Mouse (Mus musculus): Measurements from ENCODE around the gene 4930583I09Rik.

Gene 4930583I09Rik

DNA sequence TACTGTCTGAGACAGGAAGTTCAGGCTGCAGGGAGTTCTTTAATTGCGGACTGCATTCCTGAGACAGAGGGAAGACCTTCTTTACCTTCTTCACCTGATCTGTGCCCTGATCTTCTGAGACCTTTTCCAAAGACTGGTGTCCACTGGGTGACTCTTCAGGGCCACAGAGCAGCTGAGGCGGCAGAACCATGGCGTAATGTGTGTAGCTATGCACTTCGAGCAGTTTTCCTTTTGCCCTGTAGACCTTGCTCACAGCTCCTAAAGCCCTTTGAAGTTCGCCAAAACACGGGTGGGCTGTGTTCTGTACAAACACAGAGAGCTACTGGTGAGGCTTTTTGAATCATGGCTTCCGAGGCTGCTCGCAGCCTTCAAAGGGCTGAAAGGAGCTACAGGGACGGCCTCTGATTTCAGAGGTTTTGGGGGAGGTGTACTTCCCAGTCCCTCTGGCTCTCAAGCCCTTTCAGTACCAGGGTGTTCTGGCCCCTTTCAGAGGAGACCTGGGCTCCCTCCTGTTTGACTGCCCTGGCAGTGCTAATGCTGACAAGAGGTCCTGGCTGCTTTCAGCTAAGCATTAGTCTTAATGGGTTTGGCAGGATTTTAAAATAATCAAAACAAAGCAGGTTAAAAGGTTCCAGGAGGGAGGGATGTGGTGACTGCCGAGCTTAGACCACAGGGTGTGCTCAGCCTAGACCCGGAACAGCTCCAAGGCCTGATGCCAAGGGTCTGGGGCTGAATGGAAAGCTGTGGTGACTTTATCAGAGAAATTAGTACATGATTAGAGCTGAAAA lies 33.5 kb downstream of the 4930583I09Rik start:
- DNase-seq (ENCODE audit: low spot score in 2 of 2) = no peak

DNA sequence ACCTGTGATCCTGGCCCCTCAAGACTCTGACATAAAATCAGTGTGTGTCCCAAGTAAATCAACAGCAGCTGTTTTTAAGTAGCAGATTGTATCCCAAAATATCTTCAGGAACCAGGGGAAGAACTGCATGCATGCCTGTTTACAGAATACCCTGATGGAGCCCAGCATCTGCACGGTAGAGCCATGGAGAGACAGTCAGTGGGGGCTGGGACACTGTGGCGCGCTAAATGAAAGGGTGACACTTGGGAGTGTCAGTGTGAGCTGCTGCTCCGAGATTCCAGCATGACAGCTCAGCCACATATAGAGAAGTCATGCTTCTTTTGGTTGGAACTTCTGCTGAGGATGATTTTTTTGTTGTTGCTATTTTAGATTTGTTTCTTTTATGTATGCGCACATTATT lies 43.2 kb downstream of the 4930583I09Rik start:
- DNase-seq (ENCODE audit: low spot score in 2 of 2) = no peak

DNA sequence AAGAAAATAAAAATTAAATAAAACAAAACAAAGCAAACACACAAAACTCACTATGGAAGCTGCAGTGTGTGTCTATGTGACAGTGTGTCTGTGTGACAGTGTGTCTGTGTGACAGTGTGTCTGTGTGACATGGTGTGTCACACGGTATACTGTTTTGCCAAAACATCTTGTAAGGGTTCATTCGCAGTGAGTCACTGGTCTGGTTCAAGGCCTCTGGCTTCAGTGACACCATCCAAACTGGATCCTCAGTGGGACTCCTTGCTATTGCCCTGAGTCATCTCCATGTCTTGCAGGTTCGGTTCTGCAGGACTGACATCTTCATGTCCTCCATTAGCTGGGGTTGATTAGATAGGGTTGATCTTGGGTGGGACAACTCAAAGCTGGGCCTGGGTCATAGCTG lies 43.8 kb downstream of the 4930583I09Rik start:
- no peak for DNase-seq (ENCODE audit: low spot score in 2 of 2)

DNA sequence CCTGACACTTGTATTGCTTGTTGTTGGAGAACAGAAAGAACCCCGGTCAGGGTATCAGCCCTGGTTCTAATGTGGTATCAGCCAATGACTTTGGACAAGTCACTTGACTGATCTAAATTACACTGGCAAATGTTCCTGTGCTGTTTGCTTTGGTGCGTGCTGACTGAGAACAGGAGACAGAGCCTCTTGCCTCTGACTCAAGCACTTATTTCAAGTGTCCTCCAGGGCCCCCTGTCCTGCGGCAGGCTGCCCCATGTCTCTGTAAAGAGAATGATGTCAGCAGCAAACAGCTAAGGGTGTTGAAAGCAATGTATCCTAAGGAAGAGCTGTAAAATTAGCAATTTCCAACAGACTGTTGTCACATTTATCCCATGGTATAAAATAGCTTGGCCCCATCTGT lies 46.7 kb downstream of the 4930583I09Rik start:
- no peak for DNase-seq (ENCODE audit: low spot score in 2 of 2)

DNA sequence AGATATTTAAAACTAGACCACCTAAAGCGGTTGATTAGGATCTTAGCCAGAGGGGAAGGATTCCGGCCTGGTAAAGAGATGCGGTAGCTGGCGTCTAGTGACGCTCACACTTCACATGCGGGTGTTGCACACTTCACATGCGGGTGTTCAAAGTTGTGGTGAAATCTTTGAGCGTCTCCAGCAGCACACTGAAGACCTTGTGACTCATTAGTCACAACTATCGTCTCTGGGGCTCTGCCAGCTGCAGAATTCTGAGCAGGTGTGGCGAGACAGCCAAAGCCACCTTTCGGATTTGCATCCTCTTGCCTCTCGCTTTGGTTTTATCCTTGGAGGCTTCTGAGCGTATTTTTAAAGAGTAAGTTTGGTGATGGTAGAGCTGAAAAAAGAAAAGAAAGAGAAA lies 47.6 kb downstream of the 4930583I09Rik start:
- DNase-seq (ENCODE audit: low spot score in 2 of 2) = no peak

DNA sequence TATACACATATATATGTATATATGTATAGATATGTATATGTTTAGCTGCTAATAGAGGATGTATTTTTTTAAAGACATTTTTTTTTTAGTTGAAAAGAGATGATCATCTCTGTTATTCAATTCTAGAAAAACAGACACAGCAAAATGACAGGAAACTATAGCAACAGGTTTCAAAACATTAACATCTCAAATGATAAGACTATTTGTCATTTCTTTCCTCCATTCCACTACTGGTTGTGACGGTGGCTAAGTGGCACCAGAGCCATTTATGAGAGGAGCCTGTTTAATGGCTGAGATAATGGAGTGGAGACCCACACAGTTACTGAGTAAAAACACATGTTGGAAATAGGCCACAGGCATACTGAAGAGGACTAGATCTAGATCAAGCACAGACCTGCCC lies 49.9 kb downstream of the 4930583I09Rik start:
- no peak for DNase-seq (ENCODE audit: low spot score in 2 of 2)

Measured in spleen, postnatal 36 days (tissue).